Mouse (Mus musculus): ENCODE data around the gene Dact3. TPM values are rescaled to one million over a fixed set of nuclear protein-coding genes. Genes with fewer than 3 reads are reported as not detected.

Gene Dact3
- polyA plus RNA-seq, 1 experiment from 2014 or later: 7.8 TPM

- H3K9me3 ChIP-seq (ENCODE audit: low read depth, low read length): no peaks in the 10 kb centered on the region
- H3K4me3 ChIP-seq (ENCODE audit: low read depth, low read length): no peak overlapping the region
- no peak overlapping the region for H3K9ac ChIP-seq
- H3K27me3 ChIP-seq (ENCODE audit: insufficient read depth, low read length): peaks cover 4% of the 10 kb centered on the region
- 31% methylated on average over 5 of the region's 5 CpGs for WGBS
- H3K36me3 ChIP-seq (ENCODE audit: insufficient read depth): no peaks in the 10 kb centered on the region
- no peak overlapping the region for H3K27ac ChIP-seq (ENCODE audit: low read depth)
- no peak for TF ChIP-seq CTCF (IDR thresholded peaks at IDR 0.05; ENCODE audit: low read depth)
- ATAC-seq (ENCODE audit: insufficient read depth) (no peak), DNase-seq (no peak)
- peaks cover 3% of the 10 kb centered on the region for H3K4me1 ChIP-seq (ENCODE audit: insufficient read depth)
- H3K4me2 ChIP-seq: no peak overlapping the region
Measured at GRCm38 (mm10) chr7:16900526-16900925, 25.4 kb downstream of the Dact3 start.

- Histone ChIP-seq H3K27ac (ENCODE audit: low read depth) (no peak overlapping the region), H3K9me3 (ENCODE audit: low read depth, low read length) (no peaks in the 10 kb centered on the region), H3K4me3 (ENCODE audit: low read depth, low read length) (no peak overlapping the region), H3K36me3 (ENCODE audit: insufficient read depth) (no peaks in the 10 kb centered on the region), H3K9ac (no peak overlapping the region), H3K27me3 (ENCODE audit: insufficient read depth, low read length) (peaks cover 8% of the 10 kb centered on the region), H3K4me1 (ENCODE audit: insufficient read depth) (peaks cover 16% of the 10 kb centered on the region), H3K4me2 (no peak overlapping the region)
- 82% methylated on average over 2 of the region's 2 CpGs for WGBS
- TF ChIP-seq CTCF (IDR thresholded peaks at IDR 0.05; ENCODE audit: low read depth): no peak
- DNase-seq: no peak
- no peak for ATAC-seq (ENCODE audit: insufficient read depth)
Measured at GRCm38 (mm10) chr7:16903439-16903955, 28.4 kb downstream of the Dact3 start.

- no peak for DNase-seq
- WGBS: 36% methylated on average over 9 of the region's 10 CpGs
Measured at GRCm38 (mm10) chr7:16904120-16904675, 29.1 kb downstream of the Dact3 start.

GRCm38 (mm10) chr7:16905491-16906021 is 30.4 kb downstream of the Dact3 start:
- H3K4me3 ChIP-seq (ENCODE audit: low read depth, low read length): no peak overlapping the region
- peaks cover 12% of the 10 kb centered on the region; the same call in 1 of the 2 replicates for H3K27me3 ChIP-seq (ENCODE audit: insufficient read depth, low read length)
- no peaks in the 10 kb centered on the region for H3K36me3 ChIP-seq (ENCODE audit: insufficient read depth)
- H3K9me3 ChIP-seq (ENCODE audit: low read depth, low read length): no peaks in the 10 kb centered on the region
- peaks cover 16% of the 10 kb centered on the region for H3K4me1 ChIP-seq (ENCODE audit: insufficient read depth)
- H3K9ac ChIP-seq: no peak overlapping the region
- WGBS: 35% methylated on average over 9 of the region's 9 CpGs
- no peak overlapping the region for H3K27ac ChIP-seq (ENCODE audit: low read depth)
- TF ChIP-seq CTCF (IDR thresholded peaks at IDR 0.05; ENCODE audit: low read depth): no peak
- H3K4me2 ChIP-seq: no peak overlapping the region
- peak; percentile 40 for ATAC-seq (ENCODE audit: insufficient read depth)
- peak; percentile 51 for DNase-seq

More at GRCm38 (mm10) chr7:16904120-16904675, 29.1 kb downstream of the Dact3 start:
- no peak overlapping the region for H3K9ac ChIP-seq
- peaks cover 11% of the 10 kb centered on the region for H3K27me3 ChIP-seq (ENCODE audit: insufficient read depth, low read length)
- ATAC-seq (ENCODE audit: insufficient read depth): no peak
- H3K4me2 ChIP-seq: no peak overlapping the region
- TF ChIP-seq CTCF (IDR thresholded peaks at IDR 0.05; ENCODE audit: low read depth): no peak
- H3K27ac ChIP-seq (ENCODE audit: low read depth): no peak overlapping the region
- H3K4me1 ChIP-seq (ENCODE audit: insufficient read depth): peaks cover 16% of the 10 kb centered on the region
- no peaks in the 10 kb centered on the region for H3K9me3 ChIP-seq (ENCODE audit: low read depth, low read length)
- H3K36me3 ChIP-seq (ENCODE audit: insufficient read depth): no peaks in the 10 kb centered on the region
- H3K4me3 ChIP-seq (ENCODE audit: low read depth, low read length): no peak overlapping the region

- Histone ChIP-seq H3K9me3 (ENCODE audit: low read depth, low read length) (no peaks in the 10 kb centered on the region), H3K27ac (ENCODE audit: low read depth) (no peak within 1 kb of the TSS), H3K4me2 (no peak within 1 kb of the TSS), H3K4me3 (ENCODE audit: low read depth, low read length) (no peak within 1 kb of the TSS), H3K27me3 (ENCODE audit: insufficient read depth, low read length) (peaks cover 10% of the 10 kb centered on the region; the same call in 1 of the 2 replicates), H3K36me3 (ENCODE audit: insufficient read depth) (no peaks in the 10 kb centered on the region), H3K4me1 (ENCODE audit: insufficient read depth) (peaks cover 16% of the 10 kb centered on the region), H3K9ac (0 out of 2 replicates have a peak within 1 kb of the TSS, but pooled peaks have one; percentile 13)
- TF ChIP-seq CTCF (IDR thresholded peaks at IDR 0.05; ENCODE audit: low read depth): no peak
- WGBS: 9% methylated on average over 6 of the region's 6 CpGs
- no peak for DNase-seq
- ATAC-seq (ENCODE audit: insufficient read depth): peak; percentile 35; the same call in 1 of the 2 replicates
Measured at GRCm38 (mm10) chr7:16906281-16906680, 31.2 kb downstream of the Dact3 start, which contains the start of gene Ptgir. Gene Ptgir, plus strand, starts transcription at chr7:16906490.

GRCm38 (mm10) chr7:16906889-16907559 is 31.9 kb downstream of the Dact3 start:
- DNase-seq: no peak
- 88% methylated on average over 41 of the region's 41 CpGs for WGBS
- Histone ChIP-seq H3K27ac (ENCODE audit: low read depth) (no peak overlapping the region), H3K9ac (0 out of 2 replicates have a peak overlapping the region, but pooled peaks have one; percentile 13), H3K4me3 (ENCODE audit: low read depth, low read length) (no peak overlapping the region), H3K4me2 (no peak overlapping the region), H3K9me3 (ENCODE audit: low read depth, low read length) (no peaks in the 10 kb centered on the region), H3K27me3 (ENCODE audit: insufficient read depth, low read length) (peaks cover 10% of the 10 kb centered on the region; the same call in 1 of the 2 replicates), H3K4me1 (ENCODE audit: insufficient read depth) (peaks cover 16% of the 10 kb centered on the region), H3K36me3 (ENCODE audit: insufficient read depth) (no peaks in the 10 kb centered on the region)
- ATAC-seq (ENCODE audit: insufficient read depth): no peak
- no peak for TF ChIP-seq CTCF (IDR thresholded peaks at IDR 0.05; ENCODE audit: low read depth)

GRCm38 (mm10) chr7:16907842-16908241 is 32.7 kb downstream of the Dact3 start:
- WGBS: 23% methylated on average over 7 of the region's 7 CpGs
- Histone ChIP-seq H3K27ac (ENCODE audit: low read depth) (no peak overlapping the region), H3K4me2 (peak overlapping the region; percentile 32; the same call in 1 of the 2 replicates), H3K9me3 (ENCODE audit: low read depth, low read length) (no peaks in the 10 kb centered on the region), H3K36me3 (ENCODE audit: insufficient read depth) (no peaks in the 10 kb centered on the region), H3K9ac (no peak overlapping the region; the same call in 1 of the 2 replicates), H3K27me3 (ENCODE audit: insufficient read depth, low read length) (peaks cover 10% of the 10 kb centered on the region; the same call in 1 of the 2 replicates), H3K4me3 (ENCODE audit: low read depth, low read length) (no peak overlapping the region), H3K4me1 (ENCODE audit: insufficient read depth) (peaks cover 16% of the 10 kb centered on the region)
- no peak for TF ChIP-seq CTCF (IDR thresholded peaks at IDR 0.05; ENCODE audit: low read depth)
- no peak for ATAC-seq (ENCODE audit: insufficient read depth)
- DNase-seq: no peak
